Mouse (Mus musculus) brain, embryonic 14.5 days (tissue): Measurements from ENCODE around the gene Aaed1.
A peak's percentile ranks its signal among the peaks of the same experiment; 100 is the strongest.

Experiments
- CTCF ChIP-seq: fragments of 200-500 bp; IDR thresholded peaks from 2 replicates; pipeline ENCODE4 v1.5.1; 2012; ENCODE audit warnings: inconsistent platforms, mild to moderate bottlenecking, moderate library complexity, borderline replicate concordance; ENCODE audit not compliant: insufficient read depth, insufficient read length; ENCODE audit errors: extremely low read depth
- POLR2A ChIP-seq: fragments of 200-500 bp; IDR thresholded peaks from 2 replicates; pipeline ENCODE4 v1.6.1; 2012; ENCODE audit warnings: mild to moderate bottlenecking, inconsistent platforms, borderline replicate concordance; ENCODE audit not compliant: poor library complexity, insufficient read depth, insufficient read length, severe bottlenecking; ENCODE audit errors: extremely low read depth

DNA sequence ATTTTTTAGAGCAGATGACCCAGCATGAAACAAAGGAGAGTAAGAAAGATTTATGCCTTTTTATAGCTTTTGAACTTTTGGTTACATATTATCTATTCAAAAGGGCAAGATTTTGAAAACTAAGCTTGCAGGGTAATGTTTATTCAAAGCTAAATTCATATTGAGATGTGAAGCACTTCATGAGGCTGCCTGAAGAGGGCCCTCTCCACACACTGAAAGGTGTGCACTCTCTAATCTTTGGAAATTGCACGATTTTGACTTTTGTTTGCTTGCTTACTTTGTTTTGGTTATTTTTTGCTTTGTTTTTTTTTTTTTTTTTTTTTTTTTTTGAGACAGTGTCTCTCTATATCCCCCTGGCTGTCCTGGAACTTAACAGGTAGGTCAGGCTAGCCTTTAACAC lies 62.1 kb downstream of the Aaed1 start:
- TF ChIP-seq POLR2A (no peak), CTCF (peak; percentile 44; the same call in 1 of the 2 replicates)
